Mouse (Mus musculus) adrenal gland (tissue): ENCODE data around the gene Rpn2.

ENCODE experiments used
- intact Hi-C: fragments of 180-260 bp; cut with DNase I; formaldehyde crosslinking; loops from one replicate; pipeline ENCODE4 v1.15.1; 2025

Gene Rpn2

DNA sequence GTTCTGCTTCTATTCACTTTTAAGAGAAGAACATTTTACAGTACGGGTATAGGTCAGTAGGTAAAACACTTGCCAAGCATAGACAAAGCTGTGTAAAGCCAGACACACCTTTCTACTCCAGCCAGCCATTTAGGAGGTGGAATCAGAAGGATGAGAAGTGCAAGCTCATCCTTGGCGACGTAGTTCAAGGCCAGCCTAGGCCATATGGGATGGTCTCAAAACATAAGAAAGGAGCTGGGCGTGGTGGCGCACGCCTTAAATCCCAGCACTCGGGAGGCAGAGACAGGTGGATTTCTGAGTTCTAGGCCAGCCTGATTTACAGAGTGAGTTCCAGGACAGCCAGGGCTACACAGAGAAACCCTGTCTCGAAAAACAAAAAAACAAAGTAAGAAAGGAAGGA lies 30.8 kb downstream of the Rpn2 start:
- intact Hi-C loops, result no loop called here

DNA sequence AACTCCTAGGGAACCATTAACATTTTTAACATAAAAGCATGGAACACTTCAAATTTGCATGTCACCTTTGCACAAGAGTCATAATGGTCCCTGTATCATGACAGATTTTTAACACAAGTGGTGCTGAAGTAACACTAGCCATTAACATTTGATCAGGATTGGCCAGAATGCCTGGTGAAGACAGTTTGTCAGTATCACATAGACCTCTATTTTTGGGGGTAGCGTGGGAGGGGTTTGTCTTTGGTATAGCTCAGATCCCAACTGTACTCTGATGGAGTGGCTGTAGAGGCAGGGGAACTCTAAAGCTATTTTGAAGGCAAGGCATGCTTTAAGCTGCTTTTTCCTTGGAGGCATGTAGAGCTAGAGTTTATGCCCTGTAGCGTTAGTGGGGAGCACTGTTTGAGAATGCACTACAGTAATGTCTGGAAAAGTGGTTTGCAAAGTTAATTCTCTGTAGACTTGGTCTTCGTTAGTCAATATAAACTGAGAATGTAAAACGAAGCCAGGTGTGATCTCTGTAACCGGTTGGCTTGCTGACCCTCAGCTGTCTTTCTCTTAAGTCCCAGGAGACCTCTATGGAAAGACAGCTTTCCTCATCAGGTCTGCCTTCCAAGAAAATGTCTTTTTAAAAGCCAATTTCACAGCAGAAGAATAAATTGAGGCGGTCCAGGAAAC lies 32.3 kb downstream of the Rpn2 start:
- intact Hi-C loops, result no loop called here

DNA sequence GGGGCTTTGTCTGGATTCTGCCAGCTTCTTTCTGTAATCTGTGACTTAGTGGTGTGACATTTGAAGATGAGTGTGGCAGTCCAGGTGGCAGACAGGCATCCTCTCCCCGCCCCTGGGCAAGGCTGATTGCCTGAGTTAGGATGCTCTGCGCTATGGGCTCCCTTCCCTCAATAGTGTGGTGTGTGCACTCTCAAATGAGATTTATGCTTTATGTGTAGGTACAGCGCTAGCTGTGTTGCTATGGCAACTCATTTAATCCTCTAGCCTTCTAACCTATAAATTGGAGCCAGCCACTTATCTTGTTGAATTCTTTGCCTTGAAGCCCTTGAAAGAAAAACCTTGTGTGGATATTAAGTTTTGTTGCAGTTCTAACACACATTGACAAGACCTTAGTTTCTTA lies 34.9 kb downstream of the Rpn2 start:
- intact Hi-C loops, result no loop called here

DNA sequence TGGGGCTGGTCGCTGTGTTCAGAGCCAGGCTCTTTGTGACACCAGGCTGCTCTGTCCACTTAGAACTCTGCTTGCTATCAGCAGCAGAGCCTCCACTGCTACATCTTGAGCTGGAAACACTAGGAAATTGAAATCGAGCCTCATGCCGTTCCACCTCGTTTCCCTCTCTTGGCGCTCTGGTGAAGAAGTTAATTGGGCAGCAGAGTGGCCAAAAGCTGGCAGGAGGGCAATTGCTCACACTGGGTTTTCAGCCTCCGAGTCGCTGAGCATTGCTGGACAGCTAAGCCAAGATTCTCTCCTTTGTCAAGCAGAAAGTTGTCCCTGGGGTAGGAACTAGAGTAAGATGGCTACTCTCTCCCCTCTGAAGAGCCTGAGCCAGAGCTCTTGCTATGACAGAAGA lies 35.5 kb downstream of the Rpn2 start:
- intact Hi-C loops, result no loop called here

DNA sequence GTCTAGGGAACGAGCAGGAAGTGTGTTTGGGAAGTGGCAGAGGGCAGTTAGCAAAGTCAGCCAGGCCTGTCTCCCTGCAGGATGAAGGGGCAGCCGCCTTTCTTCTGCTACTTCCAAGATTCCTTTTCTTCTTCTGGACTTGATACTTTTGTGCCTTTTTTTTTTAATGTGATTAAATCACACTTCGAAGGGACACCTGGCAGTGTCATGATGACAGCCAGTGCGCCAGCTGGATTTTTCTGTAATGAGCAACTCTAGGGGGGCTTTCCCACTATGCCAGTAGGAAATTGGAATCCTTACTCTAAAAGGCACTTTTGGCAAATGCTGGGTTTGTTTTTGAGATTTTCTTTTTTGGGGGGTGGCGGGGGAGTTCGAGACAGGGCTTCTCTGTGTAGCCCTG lies 36.7 kb downstream of the Rpn2 start:
- intact Hi-C loops, result no loop called here

DNA sequence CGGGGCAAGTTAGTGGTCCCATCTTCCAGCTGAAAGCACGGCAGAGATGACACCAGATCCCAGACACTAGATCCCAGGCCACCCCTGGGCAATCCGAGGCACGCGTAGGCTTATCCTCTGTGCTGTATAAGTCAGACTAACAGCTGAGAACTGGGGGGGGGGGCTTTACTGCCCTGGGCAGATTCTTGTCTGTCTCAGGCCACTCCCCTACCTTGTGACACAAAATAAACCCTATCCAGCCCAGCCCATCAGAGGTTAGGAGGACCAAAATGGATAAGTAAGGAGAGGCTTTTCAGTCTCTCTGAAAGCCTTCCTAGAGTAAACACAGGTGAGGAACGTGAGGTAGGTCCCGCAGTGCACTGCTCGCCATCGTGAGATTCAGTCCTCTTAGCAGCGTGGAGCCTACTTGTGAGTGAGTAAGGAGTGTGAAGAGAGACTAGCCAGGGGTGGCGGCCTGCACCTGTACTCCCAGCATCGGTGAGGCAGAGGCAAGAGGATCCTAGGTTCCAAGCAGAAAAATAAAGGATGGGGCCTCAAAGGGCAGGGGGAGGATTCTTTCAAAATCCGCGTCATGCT lies 37.6 kb downstream of the Rpn2 start:
- intact Hi-C loops, result no loop called here

DNA sequence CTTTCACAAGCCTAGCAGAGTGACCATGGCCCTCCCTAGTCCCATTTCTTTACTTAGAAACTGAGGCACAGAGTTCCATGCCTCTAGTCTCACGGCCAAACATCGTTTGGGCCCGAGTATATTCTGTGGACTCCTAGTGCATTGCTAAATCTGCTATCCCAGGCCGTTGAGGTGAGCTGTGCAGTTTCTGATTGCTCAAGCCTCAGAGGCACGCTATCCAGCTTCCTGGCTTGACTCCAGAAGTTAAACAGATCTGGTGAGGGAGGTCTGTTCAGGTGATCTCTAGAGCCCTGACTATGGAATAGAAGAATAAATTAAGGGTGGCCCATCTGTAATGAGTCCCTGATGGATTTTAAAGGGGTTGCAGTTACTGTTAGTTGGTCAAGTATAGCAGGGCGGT lies 38.4 kb downstream of the Rpn2 start:
- intact Hi-C loops, result no loop called here

DNA sequence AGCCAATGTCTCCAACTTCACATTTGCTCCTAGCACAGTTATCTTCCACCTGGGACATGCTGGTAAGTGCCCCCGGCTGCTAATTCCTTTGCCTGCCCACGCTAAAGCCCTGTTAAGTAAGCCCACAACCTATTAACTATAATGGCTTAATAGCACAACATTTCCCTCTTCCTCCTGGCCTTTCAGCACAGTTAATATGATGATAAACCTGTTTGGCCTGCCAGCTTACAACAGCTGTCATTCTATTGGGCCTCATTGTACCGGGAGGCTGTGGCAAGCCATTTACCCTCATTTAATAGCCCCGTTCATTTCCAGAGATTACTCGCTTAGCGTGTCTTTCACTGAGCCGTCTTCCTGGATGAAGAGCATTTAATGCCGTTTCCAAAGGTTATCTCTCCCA lies 41.3 kb downstream of the Rpn2 start:
- intact Hi-C loops, result no loop called here

DNA sequence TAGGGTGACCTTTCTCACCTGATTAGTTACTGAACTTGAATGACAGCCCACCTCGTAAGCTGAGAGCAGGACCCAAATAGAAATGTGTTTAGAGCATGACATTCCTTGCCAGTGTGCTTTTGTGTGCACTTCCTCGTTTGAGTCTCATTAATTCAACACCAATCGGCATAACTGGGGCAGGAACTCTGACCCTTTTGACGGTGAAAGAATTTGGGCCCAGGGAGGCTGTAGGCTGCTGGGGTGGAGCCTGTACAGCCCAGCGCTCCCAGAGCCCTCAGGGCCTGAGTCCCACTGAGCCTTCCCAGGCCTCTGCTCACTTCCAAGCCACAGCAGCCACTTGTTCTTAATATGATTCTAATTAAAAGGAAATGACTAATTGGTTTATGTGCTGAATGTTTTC lies 42.1 kb downstream of the Rpn2 start:
- intact Hi-C loops, result no loop called here

DNA sequence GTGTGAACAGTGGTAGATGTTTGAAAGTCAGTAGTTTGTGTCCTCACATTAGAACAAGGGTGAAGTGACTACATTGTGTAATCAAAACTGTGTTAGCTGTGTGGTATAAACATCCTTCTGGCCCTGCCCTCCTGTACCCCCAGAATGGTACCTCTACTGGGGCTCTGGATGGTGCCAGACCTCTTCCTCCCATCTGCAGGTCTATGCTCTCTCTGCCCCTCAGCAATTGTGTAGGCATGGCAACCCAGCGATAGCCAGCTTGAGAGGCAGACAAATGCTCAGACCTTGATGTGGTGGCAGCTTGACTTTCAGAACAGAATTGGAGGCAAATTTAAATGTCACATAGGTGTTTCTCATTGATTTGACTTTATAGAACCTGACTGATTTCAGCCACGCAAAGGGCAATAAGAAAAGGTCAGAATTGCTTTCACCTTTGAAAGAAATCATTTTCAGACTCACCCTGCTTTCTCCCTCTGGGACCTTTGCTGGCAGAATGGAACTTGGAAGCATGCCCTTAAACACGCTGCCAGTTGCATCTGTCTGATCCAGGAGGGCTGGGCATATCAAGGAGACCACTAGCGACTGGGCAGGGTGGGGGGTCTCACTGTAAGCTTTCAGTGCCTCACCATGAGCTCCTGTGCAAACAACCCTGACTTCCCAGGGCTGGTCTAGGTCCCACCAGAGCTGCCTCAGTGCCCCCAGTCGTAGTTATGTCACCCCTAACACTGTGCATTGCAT lies 43.4 kb downstream of the Rpn2 start:
- intact Hi-C loops, result no loop called here

DNA sequence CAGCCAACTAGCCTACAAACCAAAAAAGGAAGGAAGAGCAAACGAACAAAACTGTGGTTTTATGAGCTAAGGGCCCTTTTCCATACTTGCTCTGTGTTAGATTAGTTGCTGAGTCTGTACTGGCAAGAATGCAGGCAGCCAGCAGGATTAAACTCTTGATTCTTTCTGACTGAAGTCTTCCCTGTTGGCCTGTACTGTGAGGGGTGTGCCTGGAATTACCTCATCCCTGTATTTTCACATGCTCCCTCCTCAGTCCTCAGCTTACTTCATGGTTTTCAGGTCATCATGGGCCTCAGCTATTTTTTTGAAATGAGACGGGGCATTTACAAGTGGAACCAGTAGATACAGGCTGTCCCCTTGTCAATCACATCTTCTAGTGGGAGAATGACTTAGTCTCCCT lies 46.4 kb downstream of the Rpn2 start:
- intact Hi-C loops, result no loop called here

DNA sequence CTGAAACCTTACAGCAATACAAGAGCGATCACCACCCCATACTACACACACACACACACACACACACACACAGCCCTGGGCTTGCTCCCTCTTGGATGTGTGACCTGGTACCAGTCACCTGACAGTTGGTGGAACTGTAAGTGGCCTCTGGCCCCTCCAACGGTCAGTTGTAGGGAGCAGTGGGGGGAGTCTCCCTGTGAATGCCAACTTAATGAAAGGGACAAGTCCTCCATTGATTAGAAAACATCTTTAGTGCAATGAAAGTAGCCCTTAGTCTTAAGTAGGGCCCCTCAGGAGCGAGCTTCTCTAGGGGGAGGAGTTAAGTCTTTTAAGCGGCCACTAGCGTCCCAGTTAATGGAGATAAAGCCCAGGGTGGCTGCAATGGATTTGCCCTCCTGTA lies 49.3 kb downstream of the Rpn2 start:
- intact Hi-C loops, result no loop called here

DNA sequence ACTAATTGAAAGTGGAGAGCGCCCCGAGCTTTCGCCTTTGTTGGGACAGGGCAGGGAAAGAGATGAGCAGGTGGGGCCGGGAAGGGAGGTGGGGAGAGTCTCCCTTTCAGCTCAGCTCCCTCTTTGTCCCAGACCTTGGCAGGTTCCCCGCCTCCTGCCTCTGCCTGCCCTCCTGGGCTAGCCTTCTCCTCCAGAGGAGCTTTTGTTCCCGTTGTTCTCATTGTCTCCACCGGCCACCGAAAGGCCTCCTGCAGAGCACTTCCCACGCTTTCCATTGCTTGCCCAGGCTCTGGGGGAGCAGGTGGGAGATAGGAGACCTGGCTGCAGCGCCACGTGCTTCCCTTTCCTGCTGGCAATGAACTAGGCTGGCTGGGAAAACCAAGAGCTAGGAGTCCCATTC lies 49.8 kb downstream of the Rpn2 start:
- intact Hi-C loops, result no loop called here

DNA sequence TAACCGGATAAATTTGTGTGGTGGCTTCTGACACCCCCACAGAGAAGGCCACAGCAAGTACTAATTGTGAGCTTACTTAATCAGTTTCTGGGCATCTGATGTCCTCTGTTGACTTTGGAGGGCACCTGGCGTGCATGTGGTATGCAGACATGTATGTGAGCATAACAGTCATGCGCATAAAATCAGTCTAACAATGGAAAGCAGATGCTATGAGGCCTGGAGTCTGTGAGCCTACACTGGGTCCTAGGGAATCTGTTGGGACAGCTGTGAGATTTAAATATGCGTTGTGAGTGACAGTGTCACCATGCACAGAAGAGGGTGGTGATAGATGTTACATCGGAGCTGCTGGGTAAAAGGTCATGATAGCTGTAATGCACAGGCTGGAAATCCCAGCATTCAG lies 53.2 kb downstream of the Rpn2 start:
- intact Hi-C loops, result no loop called here

DNA sequence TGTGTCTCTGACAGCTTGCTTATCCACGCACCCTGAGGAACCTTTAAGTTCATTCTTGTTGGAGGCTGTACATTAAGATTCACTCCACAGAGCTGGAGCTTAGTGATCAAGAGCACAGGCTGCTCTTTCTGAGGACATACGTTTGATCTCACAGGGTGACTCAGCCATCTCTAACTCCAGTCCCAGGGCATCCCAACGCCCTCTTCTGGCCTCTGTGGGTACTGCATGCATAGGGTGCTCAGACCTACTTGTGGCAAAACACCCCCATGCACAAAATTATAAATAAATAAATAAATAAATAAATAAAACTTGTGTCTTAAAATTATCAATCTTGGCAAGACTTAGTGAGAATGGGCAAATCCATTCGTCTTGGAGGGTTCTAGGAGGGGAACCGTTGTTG lies 59.8 kb downstream of the Rpn2 start:
- intact Hi-C loops, result no loop called here

DNA sequence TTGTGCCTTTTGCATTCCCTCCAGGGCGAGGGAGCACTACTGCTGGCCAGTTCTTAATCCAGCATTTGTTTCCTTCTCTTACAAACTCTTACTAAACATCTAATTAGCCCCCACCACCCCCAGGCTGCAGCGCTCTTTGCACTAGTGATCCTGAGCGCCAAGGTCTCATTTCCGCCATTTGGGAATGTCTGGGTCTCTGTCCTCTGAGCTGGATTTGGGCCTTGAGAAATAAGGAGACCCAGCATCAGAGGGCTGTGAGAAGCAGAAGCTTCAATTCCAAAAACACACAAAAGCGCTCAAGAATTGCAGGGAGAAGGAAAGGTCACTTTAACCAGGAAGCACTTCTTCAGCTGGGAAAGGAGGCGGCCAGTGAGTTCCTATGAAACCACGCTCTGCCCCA lies 60.7 kb downstream of the Rpn2 start:
- intact Hi-C loops, result no loop called here

DNA sequence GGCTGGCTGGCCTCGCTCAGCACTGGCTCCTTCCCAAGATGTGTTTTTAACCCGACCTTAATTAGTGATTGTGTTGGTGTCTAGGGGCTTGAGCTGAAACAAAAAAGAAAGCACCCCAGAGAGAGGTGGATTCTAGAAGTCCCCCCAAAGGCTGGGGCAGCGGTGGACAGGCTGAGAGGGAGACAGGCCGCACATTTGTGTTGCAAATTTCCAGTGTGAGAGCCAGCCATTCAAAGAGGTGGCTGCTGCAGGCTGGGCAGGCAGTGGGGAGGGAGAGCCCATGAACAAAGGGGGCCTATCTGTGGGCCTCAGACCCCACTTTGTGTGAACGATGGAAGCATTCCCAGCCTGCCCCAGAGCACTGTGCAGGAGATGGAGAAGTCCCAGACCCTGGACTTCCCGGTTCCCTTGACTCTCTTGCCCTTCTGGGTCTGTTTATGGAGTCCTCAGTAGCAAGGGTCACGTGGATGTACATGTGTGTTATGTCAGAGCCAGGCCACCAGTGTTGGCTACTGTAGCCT lies 61.5 kb downstream of the Rpn2 start:
- intact Hi-C loops, result no loop called here

DNA sequence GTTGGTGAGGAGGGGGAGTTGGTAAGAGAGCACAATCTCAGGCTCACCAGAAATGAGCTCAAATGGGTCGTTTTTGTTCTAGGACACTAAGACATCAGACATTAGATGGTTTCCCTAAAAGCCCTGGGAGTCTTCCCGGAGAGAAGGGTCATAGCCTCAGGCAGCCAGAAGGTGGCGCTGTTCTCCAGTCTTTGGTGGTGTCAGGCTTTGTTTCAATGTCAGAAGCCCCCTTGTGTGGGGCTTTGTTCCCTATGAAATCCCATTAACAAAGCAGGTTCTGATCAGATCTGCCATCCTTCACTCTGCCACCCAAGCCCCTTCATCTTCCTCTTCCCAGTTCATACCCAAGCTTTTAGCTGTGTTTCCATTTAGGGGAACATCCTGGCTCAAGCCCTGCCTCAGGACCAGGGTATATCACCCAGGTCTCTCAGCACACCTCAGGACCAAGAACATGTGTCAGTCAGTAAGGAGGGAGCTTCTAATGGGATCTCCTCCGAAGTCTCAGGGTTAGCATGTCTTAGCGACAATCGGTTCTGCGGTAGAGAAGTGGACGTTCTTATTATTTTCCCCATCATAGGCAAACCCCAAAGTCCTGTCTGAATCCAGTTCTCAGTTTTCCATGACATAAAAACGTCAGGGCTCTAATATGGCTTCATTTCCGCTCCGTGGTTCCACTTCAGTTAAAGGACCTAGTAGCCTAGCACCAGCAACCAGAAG lies 62.9 kb downstream of the Rpn2 start:
- intact Hi-C loops, result loop anchor here (1.0 kb wide), 2 partner anchors 116 to 230 kb away; partner anchors contain the start of gene Blcap

DNA sequence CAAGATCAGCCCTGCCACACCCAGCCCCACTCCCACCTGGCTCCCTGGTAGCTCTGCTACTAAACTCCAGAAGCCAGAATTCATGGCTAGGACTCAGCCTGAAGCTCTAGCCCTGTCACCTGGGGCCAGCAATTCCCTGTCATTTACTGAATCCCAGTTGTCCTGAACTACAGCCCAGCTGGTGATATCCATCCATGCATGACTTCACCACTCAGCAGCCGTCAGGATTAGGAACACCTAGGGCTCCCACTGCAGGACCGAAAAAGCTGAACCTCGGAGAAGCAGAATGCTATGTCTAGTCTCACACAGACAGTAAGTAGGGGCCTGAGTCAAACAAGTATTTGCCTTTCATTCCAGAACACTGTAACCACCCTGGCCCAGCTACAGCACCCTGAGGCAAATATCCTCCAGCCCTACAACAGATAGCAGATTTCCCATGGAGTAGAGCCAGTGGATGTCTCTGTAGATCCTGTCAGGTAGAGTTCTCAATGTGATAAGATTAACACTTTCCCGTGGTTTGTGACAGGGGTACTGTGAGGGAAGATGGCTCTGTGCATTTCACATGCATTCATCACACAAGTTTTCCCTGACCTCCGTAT lies 63.6 kb downstream of the Rpn2 start:
- intact Hi-C loops, result no loop called here

DNA sequence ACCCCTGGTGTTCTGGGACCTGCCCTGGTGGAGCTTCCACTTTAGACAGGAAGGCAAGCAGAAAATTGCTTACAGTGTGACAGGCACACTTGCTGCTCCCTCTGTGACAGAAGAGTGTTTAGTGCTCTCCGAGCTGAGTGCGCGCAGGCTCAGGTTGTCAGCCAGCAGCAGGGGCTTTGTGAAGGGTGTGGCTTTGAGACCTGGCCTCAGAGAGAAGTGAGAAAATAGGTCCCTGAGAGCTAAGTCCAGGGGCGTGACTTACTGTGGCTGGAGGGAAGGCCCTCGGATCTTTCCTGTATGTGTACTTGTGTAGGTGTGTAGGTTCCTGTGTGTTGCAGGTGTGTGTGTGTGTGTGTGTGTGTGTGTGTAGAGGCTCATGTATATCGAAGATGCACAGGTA lies 64.5 kb downstream of the Rpn2 start:
- intact Hi-C loops, result no loop called here

DNA sequence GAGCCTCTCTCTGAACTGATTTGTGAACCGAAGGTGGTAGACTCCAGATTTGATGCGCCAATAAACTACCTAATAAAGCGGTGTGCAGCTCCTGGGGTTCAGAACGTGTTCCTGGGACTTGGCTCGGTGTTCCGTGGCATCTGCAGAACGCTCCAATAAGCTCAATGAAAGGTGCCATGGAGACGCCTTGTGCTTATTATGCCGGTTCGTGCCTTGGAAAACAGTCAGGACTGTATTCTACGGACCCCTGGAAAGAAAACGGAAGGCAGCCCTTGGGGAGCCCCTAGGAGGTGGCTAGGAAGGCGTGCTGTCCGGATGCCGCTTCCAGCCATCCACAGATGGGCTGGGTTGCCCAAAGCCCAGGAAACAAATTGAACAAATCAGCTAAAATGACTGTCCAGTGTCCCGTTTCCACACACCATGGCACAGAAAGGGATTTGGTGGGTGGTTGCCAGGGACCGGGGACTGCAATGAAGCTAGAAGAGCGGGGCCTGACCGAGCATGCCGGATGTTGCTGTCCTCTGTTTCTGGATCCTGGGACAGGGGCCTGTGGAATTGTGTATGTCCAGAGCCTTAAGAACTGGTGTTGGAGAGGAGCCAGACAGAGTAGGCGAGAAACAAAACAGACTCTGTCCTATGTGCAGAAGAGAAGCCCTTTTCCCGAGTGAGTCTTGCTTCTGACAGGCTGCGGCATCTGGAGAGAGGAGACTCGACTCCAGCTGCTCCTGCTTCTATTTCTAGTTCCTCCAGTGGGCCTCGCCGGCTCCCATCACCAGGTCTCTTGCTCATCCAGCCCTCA lies 68.7 kb downstream of the Rpn2 start, which contains the start of gene Ghrh:
TSS of gene Ghrh (minus strand) at position 146 of the 799 bp plus-strand sequence.
- intact Hi-C loops, result no loop called here
